27 mouse cellular contexts compared by ENCODE assay signal in the genomic region with DNA sequence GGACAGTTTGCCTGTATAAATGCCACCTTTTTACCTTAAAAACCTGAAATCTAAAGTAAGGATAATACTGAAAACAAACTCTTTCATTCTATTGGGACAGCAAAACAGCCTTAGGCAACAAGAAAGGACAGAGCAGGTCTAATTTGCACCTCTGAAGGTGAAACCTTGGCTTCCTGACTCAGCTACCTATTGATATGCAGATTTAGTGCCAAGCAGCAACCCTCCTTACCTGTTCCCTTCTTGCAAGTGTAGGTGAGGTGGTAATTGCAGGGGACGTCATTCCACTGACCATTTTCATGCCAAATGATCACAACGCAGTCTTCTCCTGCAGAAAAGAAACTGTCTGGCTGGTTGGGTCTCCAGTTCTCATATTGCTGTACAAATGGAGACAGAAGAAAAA.
"Had no signal": no experiment of that assay in that cellular context is flagged by ENCODE, and none has a peak within 500 bp of the region (broad histone marks: within the 10 kb centered on the region; RNA-seq: fewer than 3 reads in every experiment).

No protein-coding gene starts in this region.

- H3K9me3 ChIP-seq: heart, embryonic 13.5 days; heart, embryonic 15.5 days; hindbrain, embryonic 12.5 days; intestine, embryonic 15.5 days; limb, embryonic 10.5 days; limb, embryonic 12.5 days; liver, embryonic 13.5 days; liver, embryonic 15.5 days had no signal

- H3K9ac ChIP-seq: heart, embryonic 13.5 days; heart, embryonic 15.5 days; hindbrain, embryonic 12.5 days; hindbrain, embryonic 14.5 days; intestine, embryonic 15.5 days; limb, embryonic 12.5 days; liver, embryonic 13.5 days; liver, embryonic 15.5 days had no signal

- H3K4me3 ChIP-seq: heart, adult 2 months; heart, embryonic 13.5 days; heart, embryonic 15.5 days; hindbrain, embryonic 12.5 days; intestine, embryonic 15.5 days; layer of hippocampus, adult 2 months; limb, embryonic 10.5 days; limb, embryonic 12.5 days; liver, embryonic 13.5 days; liver, embryonic 15.5 days had no signal

- H3K4me2 ChIP-seq: heart, embryonic 11.5 days; heart, embryonic 13.5 days; heart, embryonic 15.5 days; hindbrain, embryonic 12.5 days; hindbrain, embryonic 14.5 days; intestine, embryonic 15.5 days; limb, embryonic 12.5 days; liver, embryonic 11.5 days; liver, embryonic 13.5 days; liver, embryonic 15.5 days had no signal

- ATAC-seq: hindbrain, embryonic 16.5 days; inflammation-experienced regulatory T-cells, adult 6 months; intestine, embryonic 15.5 days; intestine, postnatal 0 days had no signal

- H3K36me3 ChIP-seq: liver, embryonic 13.5 days; liver, embryonic 15.5 days had no signal

- H3K27me3 ChIP-seq: heart, embryonic 13.5 days; heart, embryonic 15.5 days; hindbrain, embryonic 12.5 days; intestine, embryonic 15.5 days; limb, embryonic 12.5 days; liver, embryonic 13.5 days; liver, embryonic 15.5 days had no signal

- H3K4me1 ChIP-seq: hindbrain, embryonic 12.5 days; intestine, embryonic 15.5 days; limb, embryonic 10.5 days; limb, embryonic 12.5 days; liver, embryonic 13.5 days; liver, embryonic 15.5 days had no signal

- H3K27ac ChIP-seq: heart, adult 2 months; heart, embryonic 13.5 days; heart, embryonic 15.5 days; hindbrain, embryonic 12.5 days; hindbrain, embryonic 14.5 days; intestine, embryonic 15.5 days; layer of hippocampus, adult 2 months; limb, embryonic 10.5 days; limb, embryonic 12.5 days; liver, embryonic 13.5 days; liver, embryonic 15.5 days had no signal

- DNase-seq: gastrocnemius, postnatal 14 days; gastrocnemius, postnatal 36 days; heart, adult 11 months; heart, adult 2 months; heart, postnatal 14 days; heart, postnatal 36 days; kidney, adult 18-20 months; kidney, adult 8-10 months; kidney, postnatal 10 days; kidney, postnatal 25 days; kidney, postnatal 4 days; liver; liver, embryonic 13.5 days had no signal
